Mouse (Mus musculus) heart, postnatal 10 days (tissue): ENCODE measurements around the gene Hoxb8. TPM values are rescaled to one million over a fixed set of nuclear protein-coding genes. Genes with fewer than 3 reads are reported as not detected.

Experiments
- DNase-seq, 2 experiments: peaks; one replicate each; pipeline ENCODE4 v3.0.0; 2021
- intact Hi-C: fragments of 180-260 bp; cut with DNase I; formaldehyde crosslinking; loops from one replicate; pipeline ENCODE4 v1.15.1; 2025
- total RNA-seq, 2 experiments: library from RNA; stranded (reverse); gene quantifications; 2 replicates each; pipeline ENCODE4 v1.2.3; 2021

Hoxb8 gene
- total RNA-seq, 2 experiments from 2014 or later, result not detected

DNA sequence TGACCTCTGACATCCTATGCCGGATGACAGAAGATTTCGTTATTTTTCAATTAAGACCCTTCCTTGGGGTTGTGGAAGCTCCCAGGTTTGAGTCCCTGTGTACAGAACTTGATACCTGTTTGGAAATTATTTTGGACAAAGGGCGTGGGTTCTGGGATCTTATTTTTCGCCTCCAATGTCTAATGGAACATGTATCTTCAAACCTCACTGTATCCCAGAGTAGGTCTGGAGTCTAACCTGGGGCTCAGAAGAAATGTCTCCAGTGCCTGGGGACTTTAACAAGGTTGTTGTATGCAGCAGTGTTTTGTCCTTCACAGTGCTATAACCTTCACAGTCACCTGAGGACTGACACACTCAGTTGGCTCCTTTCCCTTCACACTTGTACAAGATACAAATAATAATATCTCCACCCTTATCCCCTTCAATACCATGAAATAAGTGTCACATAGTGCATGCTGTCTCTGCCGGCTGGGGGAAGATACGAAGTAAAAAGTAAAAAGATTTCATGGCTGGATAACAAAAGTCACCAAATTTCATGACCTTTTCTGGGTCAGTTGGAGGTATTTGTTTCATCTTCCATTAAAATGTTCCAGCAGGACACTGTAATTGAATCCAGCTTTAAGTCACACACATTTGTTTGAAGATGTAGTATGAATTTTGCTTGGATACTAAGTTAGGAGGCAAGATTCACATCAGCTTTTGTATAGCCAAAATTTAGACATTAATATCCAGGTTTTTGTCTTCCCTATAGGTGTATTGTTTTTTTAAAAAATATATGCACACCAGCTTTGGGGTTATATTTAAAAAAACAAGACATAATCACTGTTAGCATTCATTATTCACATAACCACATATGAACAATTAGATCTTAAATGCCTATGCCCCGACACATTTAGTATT lies 14.4 kb upstream of the Hoxb8 start:
- intact Hi-C loops, result no loop called here

DNA sequence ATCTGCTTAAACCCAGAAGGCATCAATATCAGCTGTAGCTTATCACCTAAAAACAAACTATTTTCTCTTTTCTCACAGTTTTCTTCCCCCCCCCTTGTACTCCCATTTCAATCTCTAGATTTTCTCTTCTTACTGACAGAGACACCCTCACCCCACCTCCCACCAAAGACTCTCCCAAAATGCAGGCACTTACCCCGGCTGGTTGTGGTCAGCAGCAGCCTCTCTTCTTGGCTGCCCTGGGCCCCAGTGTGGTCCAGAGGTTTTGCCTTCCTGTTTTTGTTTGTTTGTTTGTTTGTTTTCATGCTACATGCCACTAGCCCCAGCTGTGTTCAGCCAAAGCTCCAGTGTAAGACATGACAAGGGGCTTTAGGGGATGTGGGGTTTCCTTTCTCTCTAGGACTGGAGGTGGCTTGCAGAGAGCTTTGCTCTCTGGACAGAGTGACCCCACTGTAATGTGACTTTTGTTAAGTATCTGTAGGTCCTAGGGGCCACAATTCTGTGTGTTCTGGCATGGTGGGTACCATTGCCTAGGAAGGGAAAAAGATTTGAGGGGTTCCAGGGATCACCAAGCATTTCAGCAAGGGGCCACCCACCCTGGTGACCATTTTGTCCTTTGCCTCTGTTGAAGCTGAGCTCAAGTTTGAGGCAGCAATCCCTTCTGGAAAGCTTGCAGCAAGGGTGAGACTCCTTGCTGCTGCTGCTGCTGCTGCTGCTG lies 13.5 kb upstream of the Hoxb8 start:
- DNase-seq, result no peak
- intact Hi-C loops, result no loop called here

More for the DNA sequence above, 14.4 kb upstream of the Hoxb8 start:
- DNase-seq, result no peak

DNA sequence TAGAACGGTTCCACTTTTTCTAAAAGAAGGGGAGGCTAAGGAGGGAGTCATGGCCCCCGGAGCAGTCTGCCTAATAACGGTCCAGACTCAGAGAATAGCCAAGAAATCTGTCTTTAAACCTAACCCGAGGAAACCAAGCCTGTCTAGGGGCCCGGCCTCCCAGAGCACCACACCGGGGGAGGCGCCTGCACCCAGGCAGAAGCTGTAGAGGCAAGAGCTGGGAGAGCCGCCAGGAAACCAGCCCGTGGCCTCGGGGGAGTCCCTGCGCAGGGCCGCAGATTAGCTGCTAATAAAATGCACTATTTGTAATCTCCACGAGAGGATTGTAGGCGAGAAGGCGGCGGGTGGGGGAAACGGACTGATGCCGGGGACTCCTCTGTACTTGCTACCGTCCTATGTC lies 11.8 kb upstream of the Hoxb8 start:
- intact Hi-C loops, result loop anchor here (10.0 kb wide), 1 partner anchor 265 kb away; the partner anchor contains the start of gene Igf2bp1
- no peak for DNase-seq

DNA sequence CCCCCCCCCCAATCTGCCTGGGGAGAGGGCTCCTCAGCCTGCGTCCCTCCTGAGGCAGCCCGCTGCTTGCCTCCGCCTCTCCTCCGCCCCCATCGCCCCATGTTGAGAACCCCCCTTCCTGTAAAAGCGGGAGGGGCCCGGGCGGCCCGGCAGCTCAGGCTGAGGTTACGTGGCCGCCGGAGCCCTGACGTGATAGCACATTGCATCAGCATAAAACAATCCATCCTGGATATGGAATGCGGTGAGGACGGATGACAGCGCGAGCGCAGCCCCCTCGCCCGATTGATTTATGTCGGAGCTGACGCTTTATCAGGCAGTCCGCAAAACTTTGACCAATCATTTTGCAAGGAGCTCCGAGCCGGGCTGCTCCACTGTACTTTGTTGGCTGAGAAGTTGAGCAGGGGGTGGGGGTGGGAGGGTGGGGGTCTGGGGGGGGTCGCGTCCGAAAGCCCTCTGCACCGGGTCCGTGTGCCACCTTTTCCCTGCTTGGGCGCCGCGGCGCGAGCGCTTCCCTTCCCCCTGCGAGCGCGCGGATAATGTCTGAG lies 10.6 kb upstream of the Hoxb8 start, which contains the start of gene Hoxb9:
Hoxb9 (plus strand) TSS at position 462 of the 545 bp plus-strand sequence.
- DNase-seq, result no peak
- intact Hi-C loops, result loop anchor here (10.0 kb wide), 1 partner anchor 266 kb away; the partner anchor contains the start of gene Igf2bp1

DNA sequence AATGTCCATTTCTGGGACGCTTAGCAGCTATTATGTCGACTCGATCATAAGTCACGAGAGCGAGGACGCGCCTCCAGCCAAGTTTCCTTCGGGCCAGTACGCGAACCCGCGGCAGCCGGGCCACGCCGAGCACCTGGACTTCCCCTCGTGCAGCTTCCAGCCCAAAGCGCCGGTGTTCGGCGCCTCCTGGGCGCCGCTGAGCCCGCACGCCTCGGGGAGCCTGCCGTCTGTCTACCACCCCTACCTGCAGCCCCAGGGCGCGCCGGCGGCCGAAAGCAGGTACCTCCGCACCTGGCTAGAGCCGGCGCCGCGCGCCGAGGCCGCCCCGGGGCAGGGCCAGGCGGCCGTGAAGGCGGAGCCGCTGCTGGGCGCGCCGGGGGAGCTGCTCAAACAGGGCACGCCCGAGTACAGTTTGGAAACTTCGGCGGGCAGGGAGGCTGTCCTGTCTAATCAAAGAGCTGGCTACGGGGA lies 10.1 kb upstream of the Hoxb8 start:
- no peak for DNase-seq
- intact Hi-C loops, result loop anchor here (10.0 kb wide), 1 partner anchor 267 kb away; the partner anchor contains the start of gene Igf2bp1

DNA sequence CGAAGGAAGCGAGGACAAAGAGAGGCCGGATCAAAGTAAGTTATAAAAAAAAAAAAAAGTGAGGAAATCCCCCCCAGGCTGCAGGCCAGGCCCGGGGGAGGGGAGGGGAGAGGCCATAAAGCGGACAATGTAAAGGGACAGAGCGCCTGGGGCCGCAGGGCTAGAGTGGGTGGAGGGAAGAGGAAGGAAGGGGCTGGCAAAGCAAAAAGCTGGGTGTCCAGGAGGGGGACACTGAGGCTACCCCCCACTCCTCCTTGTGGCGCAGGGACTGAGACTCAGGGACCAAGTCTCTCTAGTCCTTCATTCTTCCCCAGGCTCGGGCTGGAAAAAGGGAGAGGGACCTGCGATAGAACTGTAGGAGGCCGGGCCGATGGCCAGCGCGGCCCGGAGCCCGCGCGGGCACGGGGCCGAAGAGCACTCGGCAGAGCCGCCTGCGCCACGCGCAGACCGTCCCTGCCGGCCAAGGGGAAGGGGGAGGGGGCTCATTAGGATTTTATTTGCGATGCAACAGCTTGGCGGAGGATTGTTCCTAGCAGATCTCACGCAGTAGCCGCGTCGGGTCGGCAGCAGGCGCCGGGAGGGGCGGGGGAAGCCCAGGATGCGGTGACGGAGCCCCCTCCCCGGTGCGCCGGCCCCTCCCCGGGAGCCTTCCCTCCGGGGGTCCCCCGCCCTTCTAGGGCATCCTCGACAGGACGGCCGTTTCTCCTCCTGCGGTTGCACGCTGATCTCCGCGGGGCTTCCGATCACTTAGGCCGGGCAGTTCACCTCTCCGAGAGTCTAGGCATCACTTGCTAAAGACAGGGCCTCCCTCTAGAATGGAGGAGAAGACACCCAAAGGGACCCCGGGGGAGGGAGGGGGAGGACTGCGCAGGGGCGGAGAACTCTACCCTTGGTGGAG lies 9.4 kb upstream of the Hoxb8 start:
- intact Hi-C loops, result loop anchor here (10.0 kb wide), 1 partner anchor 267 kb away; the partner anchor contains the start of gene Igf2bp1
- DNase-seq, result no peak

DNA sequence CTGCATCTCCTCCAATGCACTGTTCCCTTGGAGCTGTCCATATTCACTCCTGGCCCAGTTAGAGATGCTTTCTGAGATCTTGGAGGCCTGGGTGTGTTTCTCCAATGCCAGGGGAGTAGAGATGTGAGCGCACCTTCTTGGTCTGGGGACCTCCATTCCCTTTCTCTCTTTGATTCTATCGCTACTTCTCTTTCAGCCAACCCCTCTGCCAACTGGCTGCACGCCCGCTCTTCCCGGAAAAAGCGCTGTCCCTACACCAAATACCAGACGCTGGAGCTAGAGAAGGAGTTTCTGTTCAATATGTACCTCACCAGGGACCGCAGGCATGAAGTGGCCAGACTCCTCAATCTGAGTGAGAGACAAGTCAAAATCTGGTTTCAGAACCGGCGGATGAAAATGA lies 7.3 kb upstream of the Hoxb8 start:
- no peak for DNase-seq
- intact Hi-C loops, result loop anchor here (10.0 kb wide), 1 partner anchor 270 kb away; the partner anchor contains the start of gene Igf2bp1

DNA sequence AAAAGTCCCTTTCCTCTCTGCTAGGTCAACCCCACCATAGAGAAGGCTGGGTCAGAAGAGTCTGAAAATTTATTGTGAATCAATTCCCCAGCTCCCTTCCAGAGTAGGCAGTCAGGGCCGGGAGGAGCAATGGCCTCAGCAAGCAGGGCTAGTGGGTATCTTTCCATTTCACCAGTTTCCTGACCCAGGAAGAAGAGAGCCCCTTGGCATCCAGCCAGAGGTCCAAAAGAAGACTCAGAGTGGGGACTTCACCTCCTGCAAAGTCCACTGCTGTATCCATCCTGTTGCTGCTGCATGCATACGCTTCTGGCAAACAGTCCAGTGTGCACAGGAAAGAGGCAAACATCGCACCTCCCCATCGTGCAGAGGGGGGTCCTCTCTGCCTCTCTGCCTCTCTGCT lies 5.8 kb upstream of the Hoxb8 start:
- intact Hi-C loops, result loop anchor here (5.0 to 10.0 kb wide), 2 partner anchors 271 to 396 kb away; partner anchors contain the start of gene Igf2bp1

DNA sequence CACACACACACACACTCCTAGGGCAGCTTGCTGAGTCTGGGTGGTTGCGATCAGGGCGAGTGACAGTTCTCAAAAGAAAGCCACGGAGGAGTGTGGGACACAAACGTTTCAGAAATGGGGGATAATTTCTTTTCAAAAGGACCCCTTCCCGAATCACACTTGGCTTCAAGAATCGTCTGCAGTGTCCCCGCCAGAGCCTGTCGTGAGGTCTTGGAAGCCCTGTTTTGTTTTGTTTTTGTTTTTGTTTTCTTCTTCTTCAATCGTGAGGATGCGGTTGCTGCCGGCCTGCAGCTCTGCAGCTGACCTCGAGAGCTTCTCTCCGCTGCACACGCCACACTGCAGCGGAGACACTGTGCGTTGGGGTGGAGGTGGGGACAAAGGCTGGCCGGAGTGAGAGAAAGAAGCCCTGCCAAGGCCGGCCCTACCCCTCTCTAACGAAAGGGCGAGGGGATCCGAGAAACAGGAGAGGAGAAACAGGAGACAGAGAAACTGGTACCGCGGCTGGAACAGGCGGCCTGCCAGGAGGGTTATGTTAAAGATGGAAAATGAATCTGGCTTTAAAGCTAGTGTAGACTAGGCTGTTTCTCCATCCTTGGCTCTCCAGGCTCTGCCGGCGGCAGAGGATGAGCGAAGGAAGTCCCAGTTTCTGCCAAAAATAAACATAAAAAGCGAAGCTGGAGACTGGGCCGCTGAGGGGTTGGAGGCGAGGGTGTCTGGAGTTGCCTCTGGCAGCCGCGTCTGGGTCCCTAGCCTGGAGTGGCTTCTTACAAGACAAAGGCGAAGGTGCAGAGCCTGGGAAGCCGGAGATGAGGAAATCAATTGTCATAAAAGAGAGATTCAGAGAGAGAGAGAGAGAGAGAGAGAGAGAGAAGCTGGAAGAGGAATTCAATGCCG lies 4.3 kb upstream of the Hoxb8 start:
- intact Hi-C loops, result loop anchor here (1.0 to 10.0 kb wide), 6 partner anchors 17 to 583 kb away; partner anchors contain the start of gene Igf2bp1
- DNase-seq, result no peak

More for the DNA sequence above, 5.8 kb upstream of the Hoxb8 start:
- DNase-seq, result no peak

DNA sequence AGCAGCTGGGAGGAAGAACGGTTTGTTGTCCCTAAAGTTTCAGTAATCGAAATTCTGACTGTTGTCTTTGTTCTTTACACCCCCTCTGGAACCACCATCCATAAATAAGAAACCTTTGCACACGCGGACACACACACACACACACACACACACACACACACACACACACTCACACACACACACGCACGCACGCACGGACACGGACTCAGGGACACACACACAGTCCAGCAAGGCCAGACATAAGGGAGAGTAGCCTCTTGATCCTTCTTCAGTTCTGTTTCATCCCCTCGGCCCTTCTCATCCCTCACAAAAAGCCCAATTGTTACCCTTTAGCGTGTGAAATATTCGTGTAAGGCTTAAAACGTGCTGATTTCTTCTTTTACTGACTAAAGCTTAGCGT lies 3.4 kb upstream of the Hoxb8 start:
- intact Hi-C loops, result loop anchor here (2.0 to 10.0 kb wide), 5 partner anchors 16 to 582 kb away; partner anchors contain the start of gene Igf2bp1
- DNase-seq, result no peak

DNA sequence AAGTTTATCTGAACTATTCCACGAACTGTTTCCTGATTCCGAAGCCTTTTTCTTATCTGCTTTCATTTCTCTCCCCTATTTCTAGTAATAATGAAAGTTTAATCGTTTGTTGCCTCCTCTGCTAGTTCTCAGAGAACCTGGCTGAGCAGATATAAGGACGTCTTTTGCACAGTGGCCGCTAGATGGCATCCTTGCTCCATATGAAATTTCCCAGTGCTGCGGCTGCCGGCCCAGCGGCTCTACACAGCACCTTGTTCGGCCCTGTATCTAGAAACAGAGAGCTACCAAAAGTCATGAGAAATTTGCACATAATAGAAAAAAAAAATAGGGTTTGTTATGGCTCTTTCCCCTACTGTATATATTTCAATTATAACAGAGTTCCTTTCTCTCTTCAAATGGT lies 2.9 kb upstream of the Hoxb8 start:
- intact Hi-C loops, result loop anchor here (1.0 to 10.0 kb wide), 6 partner anchors 16 to 582 kb away; partner anchors contain the start of gene Igf2bp1
- peak; percentile 89 to 90 for DNase-seq

DNA sequence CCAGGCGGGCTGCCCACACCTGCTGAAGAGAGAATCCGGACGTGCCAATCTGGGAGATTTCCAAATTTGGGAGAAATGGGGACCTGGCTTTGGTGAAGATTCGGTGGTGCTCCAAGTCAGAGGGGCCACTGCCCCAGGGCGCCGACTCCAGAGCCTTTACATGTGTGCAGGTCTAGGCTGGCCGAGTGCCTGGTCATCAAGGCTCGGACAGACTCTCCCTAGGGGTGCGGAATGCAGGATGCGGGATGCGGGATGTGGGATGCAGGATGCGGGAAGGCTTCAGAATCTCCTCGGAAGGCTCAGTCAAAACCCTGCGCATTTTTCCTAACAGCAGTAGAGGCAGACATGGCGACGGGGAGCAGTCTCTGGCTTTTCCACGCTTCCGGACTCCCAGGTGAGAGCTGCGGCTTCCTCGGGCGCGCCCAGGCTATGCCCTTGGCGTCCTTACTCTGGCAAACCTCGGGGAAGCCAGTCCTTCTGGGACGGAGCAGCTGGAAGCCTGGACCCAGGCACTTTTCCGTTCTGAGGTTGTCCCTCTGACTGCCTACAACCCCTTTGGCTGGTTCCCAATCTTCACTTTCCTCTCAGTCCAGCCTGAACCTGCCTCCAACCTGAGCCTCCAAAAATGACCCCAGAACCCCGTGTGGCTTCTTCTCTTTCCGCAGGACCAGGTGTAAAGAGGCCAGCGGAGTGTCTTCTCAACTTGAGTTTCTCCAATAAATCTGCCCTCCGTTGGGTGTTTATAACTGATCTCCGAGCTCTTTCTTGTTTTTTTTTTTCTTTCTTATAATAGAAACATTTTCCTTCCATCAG lies 2.1 kb upstream of the Hoxb8 start:
- intact Hi-C loops, result loop anchor here (1.0 to 10.0 kb wide), 6 partner anchors 15 to 581 kb away; partner anchors contain the start of gene Igf2bp1
- DNase-seq, result no peak

DNA sequence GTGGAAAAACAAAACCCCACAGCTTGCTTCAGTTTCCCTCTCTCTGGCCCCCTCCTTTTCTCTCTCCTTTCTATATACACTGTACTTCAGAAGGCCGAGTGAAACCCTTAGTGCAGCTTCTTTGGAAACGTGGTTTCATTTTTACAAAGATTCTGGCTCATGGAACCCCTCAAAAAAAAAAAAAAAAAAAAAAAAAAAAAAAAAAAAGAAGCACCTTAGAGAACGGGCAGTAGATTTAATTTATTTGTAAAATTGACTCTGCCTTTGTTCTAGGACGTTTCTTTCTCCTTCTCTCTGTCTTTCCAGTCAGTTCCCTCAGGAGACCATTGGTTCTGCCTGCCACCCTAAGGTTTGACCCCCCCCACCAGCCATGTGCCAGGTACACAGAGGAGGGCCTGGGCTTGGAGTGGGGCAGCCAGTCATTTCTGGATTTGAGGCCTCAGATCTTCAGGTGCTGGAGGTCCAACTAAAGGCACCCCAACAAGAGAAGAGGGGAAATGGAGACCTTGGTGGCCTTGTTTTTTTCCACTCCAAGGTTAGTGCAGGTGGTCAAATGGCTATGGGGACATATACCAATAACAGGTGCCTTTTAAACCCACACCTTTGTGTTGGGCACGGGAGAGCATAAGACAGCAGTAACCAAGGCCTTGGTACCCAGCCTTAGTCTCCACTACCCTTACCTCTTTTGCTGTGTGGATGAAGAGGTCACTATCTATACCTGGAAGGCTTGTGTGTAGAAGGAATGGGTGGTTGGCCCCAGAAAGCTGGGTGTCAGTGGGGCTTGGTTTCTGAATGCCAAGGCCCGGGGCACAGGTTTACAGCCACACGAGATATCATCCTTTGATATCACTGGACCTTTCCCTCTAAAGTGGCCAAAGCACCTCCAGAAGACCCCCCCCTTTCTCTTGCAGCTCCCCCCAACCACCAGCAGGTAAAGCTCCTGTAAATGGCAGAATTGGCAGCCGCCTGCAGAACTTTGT lies 1.0 kb upstream of the Hoxb8 start:
- no peak for DNase-seq
- intact Hi-C loops, result no loop called here

DNA sequence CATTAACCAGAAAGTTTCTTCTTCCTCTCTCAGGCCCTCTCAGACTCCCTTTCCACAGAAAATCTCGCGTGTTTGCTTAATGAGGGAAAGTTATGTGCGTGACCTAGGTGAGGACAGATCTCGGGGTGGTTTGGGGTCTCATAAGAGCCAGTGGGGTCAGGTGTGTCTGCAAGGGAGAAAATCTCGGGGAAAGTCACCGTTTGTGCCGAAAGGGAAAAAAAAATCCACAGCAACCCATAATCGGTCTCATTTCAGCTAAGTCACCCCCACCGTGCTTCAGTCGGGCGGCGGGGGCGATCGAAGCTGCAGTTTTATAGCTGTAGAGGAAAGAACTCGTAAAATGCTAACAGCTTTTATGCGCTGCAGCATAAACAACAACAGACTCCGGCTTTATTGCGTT lies 309 bp upstream of the Hoxb8 start:
- intact Hi-C loops, result no loop called here
- DNase-seq, result no peak

DNA sequence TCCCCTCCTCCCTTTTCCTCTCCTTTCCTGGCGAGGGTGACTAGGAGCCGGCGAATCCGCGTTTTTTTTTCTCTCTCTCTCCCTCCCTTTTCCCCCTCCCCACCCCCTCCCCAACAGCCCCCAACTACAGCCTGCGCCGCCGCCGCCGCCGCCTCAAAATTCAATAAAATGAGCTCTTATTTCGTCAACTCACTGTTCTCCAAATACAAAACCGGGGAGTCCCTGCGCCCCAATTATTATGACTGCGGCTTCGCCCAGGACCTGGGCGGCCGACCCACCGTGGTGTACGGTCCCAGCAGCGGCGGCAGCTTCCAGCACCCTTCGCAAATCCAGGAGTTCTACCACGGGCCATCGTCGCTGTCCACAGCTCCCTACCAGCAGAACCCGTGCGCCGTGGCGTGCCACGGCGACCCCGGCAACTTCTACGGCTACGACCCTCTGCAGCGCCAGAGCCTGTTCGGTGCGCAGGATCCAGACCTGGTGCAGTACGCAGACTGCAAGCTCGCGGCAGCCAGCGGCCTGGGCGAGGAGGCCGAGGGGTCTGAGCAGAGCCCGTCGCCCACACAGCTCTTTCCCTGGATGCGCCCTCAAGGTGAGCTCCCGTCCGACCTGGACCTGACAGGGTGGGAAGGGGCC lies 1.2 kb downstream of the Hoxb8 start:
- no peak for DNase-seq
- intact Hi-C loops, result no loop called here
